Mouse (Mus musculus) c-Kit-positive CD71-positive TER-119-positive erythroid progenitor cells, embryonic 14.5 days (primary cell): ENCODE measurements around the gene Mrpl4.
A peak's percentile ranks its signal among the peaks of the same experiment; 100 is the strongest.

Experiments
- DNase-seq: peaks from one replicate; pipeline ENCODE4 v3.0.0-alpha.2; 2013; ENCODE audit warnings: low spot score

Gene Mrpl4

DNA sequence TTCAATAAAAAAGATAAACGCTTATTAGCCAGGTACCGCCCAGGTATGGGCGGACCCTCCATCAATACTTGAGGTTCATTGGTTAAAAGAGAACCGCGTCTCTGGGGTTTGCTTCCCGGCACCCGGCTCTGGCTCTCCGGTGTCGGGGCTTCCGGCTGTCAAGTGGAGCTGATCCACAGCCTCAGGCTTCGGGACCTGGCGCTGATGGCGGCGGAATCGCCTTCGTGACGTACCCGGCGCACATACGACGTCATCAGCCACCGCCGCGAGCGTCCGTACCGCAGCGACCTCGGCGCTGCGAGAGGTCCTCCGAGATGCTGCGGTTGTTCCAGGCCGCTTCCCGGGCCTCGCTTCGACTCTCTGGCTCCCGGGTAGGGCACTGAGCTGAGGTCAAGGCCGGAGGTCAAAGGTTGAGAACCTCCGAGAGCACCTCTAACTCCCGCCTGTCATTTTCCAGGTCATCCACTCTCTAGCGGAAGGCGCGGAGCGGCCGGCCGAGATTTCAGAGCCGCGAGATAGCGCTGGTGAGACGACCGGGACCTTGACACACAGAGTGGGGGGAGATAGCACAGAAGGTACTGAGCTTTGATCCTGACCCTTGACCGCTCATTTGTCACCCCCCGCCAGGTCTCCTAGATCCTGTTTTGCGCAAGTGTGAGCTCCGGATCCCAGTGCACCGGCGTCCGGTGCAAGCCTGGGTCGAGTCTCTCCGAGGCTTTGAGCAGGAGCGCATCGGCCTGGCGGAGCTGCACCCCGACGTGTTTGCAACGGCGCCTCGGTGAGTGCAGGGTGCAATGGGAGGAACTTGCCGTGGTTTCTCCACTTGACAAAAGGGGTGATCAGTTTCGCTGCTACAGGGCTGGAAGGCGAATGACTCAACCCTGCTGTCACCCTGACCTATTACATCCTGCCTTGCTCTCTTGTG lies at the start of gene Mrpl4:
TSS of gene Mrpl4 (plus strand) at position 112 of the 925 bp plus-strand sequence.
- peak; percentile 78 for DNase-seq

GRCm38 (mm10) chr9:20956989-20957388 lies 45.5 kb upstream of the Mrpl4 start:
- no peak for DNase-seq

- no peak for DNase-seq
Observed at GRCm38 (mm10) chr9:20959430-20959938, 43.1 kb upstream of the Mrpl4 start, which contains the start of gene Dnmt1. Dnmt1 (minus strand) TSS chr9:20959888.

DNA sequence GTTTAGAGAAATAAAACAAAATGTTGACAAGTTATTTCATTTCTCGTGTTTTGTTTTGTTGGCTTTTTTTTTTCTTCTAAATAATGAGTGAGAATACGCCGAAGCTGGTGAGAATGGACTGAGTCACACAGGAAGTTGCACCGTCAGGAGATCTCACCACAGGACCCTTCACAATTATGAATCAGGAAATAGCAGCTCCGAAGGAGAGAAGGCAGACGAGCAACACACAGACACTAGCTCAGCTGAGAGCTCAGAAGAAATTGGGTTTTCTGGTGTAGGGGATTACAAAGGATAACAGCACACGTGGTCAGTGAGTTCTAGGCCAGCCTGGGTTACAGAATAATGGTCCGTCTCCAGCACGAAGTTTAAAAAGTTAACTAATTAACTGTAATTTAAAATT lies 41.0 kb upstream of the Mrpl4 start:
- no peak for DNase-seq

DNA sequence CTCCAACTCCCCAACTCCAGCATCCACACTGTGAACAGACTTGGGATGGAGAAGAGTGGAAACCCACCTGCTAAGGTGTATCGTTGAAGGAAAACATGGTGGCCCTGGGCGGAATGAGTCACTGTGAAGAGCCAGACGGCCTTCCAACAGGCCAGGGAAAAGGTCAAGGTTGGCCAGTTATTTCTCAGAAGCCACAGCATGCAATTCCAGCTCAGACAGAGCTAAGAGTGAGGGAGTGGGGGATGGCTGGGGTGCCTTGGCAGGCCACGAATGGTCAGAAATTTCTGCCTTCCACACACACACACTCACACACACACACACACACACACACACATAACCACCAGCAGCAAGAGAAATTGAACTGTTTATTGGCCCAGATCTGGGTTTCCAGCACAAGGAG lies 36.9 kb upstream of the Mrpl4 start:
- no peak for DNase-seq

GRCm38 (mm10) chr9:20966008-20966407 lies 36.5 kb upstream of the Mrpl4 start:
- no peak for DNase-seq

- no peak for DNase-seq
Observed at GRCm38 (mm10) chr9:20966747-20967146, 35.8 kb upstream of the Mrpl4 start.

DNA sequence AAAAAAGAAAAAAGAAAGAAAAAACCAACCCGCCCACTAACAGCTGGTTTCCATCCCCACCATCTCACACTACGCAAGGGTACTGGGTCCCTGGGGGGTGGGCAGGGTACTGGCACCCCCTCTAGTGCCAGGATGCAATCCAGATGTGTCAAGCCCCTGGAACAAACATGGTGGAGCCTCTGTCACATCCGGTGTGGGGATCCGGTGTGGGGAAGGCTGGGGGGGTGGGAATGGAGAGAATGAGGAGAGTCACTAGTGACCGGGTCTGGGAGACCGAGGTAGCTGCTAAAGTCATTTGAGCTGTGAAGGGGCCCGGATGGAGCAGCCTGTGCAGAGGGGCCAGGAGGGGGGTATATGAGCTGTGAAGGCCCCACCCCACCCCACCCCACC lies 30.8 kb upstream of the Mrpl4 start:
- no peak for DNase-seq

DNA sequence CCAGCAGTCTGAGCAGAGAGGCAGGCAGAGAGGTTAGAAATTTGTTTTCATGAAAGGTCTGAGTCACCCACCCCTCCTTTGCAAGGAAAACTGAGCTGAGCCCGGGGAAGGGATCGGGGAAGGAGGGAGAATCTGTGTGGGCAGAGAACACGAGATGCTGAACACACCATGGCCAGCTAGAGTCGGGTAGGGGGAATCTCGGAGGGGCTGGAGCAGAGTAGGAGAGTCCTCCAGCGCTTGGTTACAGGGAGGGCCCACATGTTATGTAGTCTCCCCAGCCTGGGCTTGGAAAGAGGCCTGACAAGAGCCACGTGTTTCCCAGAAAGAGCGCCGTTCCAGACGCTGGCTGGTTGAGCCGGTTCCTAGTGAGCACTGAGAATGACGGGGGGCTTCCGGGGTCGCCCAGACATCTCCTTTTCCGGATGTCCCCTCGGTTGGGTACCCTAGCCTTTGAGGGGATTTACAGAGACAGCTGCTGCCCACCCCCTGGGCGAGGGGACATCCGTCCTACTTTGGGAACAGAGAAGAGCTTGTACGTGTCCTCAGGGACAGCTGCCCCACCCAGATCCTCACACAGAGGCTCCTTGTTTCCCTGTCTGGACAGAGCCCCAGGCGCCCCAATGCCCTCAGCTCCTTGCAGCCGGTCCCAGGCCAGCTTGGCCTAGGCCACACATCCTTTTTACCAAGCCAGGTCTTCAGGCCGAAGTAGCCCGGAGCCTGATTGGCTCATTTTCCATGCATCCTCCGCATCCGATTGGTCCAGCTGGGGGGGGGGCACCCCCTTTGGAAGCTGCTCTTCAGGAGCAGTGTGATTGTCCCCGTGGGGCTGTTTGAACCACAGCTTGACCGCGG lies 30.2 kb upstream of the Mrpl4 start:
- DNase-seq: no peak

GRCm38 (mm10) chr9:20973001-20973681 lies 29.4 kb upstream of the Mrpl4 start:
- DNase-seq: no peak

GRCm38 (mm10) chr9:20973682-20974075 lies 28.9 kb upstream of the Mrpl4 start:
- no peak for DNase-seq

- DNase-seq: no peak
Observed at GRCm38 (mm10) chr9:20975431-20976215, 26.9 kb upstream of the Mrpl4 start.

DNA sequence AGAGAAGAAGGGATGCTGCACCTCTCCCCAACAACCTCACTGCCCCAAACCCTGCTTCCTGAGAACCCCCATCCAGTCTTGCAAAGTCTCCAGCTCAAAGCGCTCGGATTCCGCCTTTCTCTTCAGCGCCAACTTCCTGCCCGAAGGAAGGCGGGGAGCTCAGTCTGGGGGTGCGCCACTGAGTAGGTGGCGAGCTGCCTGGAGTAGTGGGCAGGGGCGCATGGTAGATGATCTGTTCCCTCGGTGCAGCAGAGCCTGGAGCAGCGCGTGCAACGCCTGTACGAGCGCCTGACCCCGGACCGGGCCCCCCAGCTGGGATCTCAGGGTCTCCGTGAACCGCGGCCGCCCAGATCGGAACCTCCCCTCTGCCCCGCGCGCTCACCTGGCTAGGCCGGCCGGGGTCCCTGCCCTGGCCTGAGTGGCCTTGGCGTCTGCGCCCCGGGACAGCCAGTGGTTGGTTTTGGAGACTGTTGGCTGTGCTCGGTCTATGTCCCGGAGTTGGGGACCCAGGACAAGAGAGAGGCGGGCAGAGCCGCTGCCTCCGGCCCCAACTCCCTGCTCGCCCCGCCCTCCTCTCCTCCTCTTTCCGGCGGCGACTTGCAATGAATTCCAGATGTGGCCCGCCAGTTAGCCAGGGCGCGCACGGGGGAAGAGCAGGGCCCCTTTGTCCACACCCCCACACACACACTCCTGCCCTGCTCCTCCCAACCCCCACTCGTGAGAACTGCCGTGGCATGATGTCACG lies 26.1 kb upstream of the Mrpl4 start, which contains the start of gene S1pr2:
TSS of gene S1pr2 (minus strand) at position 566 of the 745 bp plus-strand sequence.
- DNase-seq: peak; percentile 52

DNA sequence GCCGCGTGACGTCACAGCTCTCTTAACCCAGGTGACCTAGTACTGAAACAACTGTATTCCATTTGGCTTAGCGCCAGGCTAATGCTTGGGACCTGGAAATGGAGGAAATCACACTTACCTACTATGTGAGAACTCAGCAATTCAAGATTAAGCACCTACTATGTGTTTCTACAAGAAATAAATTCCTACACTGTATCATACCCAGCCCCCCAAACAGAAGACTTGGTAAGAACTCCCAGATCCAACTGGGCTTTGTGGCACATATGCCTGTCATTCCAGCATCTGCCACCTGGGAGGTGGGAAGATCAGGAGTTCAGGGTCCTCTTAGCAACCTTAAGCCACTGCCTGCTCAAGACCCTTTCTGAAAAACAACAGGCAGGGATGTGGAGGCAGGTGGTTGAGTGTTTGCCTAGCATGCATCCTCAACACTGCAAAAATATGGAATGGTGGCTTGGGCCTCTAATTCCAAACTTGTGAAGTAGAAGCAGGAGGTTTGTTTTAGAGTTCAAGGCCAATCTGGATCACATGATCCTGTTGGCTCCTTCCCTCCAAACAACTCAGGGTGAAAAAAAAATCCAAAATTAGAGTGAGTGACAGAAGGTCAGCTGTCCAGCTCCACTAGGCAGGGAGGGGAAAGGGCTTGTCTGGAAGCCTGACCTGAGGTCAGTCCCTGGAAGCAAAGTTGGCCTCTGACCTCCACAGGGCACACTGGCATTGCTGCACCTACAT lies 25.4 kb upstream of the Mrpl4 start:
- no peak for DNase-seq

GRCm38 (mm10) chr9:20978409-20979095 lies 24.0 kb upstream of the Mrpl4 start:
- DNase-seq: no peak

- DNase-seq: no peak
Observed at GRCm38 (mm10) chr9:20979181-20979580, 23.4 kb upstream of the Mrpl4 start.

- DNase-seq: no peak
Observed at GRCm38 (mm10) chr9:20979769-20980168, 22.8 kb upstream of the Mrpl4 start.

GRCm38 (mm10) chr9:20982171-20982570 lies 20.4 kb upstream of the Mrpl4 start:
- no peak for DNase-seq

GRCm38 (mm10) chr9:20983169-20983568 lies 19.4 kb upstream of the Mrpl4 start:
- DNase-seq: no peak
